Mouse (Mus musculus): ENCODE results near the gene Cldn9. TPM values are rescaled to one million over a fixed set of nuclear protein-coding genes. Genes with fewer than 3 reads are reported as not detected.

Cldn9 gene
- polyA plus RNA-seq, 1 experiment from 2014 or later: 0.32 TPM

DNA sequence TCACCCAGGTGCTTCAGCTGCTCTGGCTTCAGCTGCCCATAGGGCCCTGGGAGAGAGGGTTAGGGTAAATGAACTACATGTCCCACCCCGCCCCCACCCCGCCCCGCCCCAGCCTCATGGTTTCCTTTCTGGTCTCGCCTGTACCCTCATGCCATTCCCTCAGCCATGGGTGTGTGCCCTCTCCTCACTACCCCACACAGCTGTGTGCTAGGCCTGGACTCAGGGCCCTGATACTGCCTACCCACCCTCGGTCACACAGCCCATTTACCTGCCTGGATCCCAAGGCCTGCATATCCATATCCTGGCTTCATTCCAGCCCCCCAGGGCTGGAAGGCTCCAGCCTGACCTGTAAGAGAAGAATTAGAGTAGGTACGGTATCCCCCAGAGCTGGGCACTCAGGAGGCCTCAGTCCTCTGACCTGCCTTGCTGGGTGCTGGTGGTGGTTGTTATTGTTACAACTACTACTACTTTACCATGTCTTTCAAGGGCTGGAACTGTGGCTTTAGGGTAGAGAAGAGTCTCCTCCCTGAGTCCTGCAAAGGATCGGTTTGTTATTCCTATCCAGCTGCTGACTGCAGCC, 21.8 kb upstream of the Cldn9 start:
- Histone ChIP-seq H3K36me3 (no peaks in the 10 kb centered on the region), H3K27ac (replicated peaks) (no peak overlapping the region), H3K9me3 (no peaks in the 10 kb centered on the region), H3K4me2 (no peak overlapping the region), H3K27me3 (replicated peaks) (peaks cover 77% of the 10 kb centered on the region), H3K4me1 (no peaks in the 10 kb centered on the region), H3K9ac (no peak overlapping the region), H3K4me3 (no peak overlapping the region)
- 57% methylated on average over 7 of the region's 7 CpGs for WGBS
- no peak for ATAC-seq (ENCODE audit: extremely low read depth, insufficient number of reproducible peaks, low FRiP score, low TSS enrichment)

DNA sequence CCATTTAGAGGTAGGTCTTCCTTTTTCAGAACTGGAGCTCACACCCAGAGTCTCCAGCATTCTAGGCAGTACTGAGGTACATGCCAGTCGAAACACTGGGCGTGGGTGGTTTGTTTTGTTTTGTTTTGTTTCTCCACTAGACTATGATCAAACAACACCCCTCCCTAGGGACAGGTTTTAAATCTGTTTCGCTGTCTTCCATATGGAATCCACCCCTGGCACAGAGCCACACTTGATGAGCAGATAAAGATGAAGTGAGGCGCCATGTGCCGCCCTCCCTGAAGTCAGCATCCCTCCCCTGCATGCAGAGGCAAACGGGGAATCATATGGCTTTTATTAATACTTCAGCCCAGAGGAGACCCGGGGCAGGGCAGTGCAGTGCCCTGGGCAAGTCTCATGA, 20.9 kb upstream of the Cldn9 start:
- H3K9ac ChIP-seq: no peak overlapping the region
- H3K9me3 ChIP-seq: no peaks in the 10 kb centered on the region
- no peaks in the 10 kb centered on the region for H3K36me3 ChIP-seq
- 0 out of 2 replicates have a peak, but pooled peaks cover 2% of the 10 kb centered on the region for H3K4me1 ChIP-seq
- H3K4me2 ChIP-seq: no peak overlapping the region
- peaks cover 77% of the 10 kb centered on the region for H3K27me3 ChIP-seq (replicated peaks)
- H3K27ac ChIP-seq (replicated peaks): no peak overlapping the region
- ATAC-seq (ENCODE audit: extremely low read depth, insufficient number of reproducible peaks, low FRiP score, low TSS enrichment): no peak
- H3K4me3 ChIP-seq: no peak overlapping the region
- 49% methylated on average over 7 of the region's 7 CpGs for WGBS

DNA sequence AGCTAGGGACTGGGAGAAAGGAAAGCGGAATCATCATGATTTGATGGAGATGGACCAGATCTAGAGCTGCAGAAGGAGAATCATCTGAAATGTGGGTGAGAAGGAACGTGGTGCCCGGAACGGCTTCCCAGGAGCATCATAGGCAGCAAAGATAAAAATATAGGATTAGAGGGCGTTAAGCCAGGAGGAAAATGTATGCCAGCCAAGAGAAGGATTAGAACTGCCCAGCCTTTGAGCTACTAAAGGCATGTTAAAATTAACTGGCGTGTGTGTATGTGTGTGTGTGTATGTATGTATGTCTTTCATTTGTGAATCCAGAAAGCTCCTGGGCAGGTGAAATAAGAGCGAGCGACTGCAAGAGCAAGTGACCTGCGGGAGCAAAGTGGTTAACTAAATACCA, 19.5 kb upstream of the Cldn9 start:
- H3K27me3 ChIP-seq (replicated peaks): peaks cover 85% of the 10 kb centered on the region

DNA sequence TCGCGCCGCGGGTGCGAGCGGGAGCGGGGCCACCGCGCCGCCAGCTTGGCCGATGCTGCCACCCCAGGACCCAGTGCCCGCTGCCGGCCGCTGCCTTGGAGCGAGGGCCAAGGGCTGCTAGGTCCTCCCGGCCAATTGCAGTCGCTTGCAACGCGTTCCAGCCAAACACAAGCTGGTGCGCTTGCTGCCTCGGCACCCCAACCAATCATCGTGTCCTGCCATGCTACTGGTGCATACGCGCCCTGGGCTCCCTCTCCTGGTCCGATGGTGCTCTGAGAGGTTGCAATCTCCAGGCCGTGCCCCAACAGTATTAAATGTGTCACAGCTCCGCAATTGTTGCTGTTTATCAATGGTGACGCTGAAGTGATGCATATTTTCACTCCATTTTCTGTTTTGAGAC, 16.3 kb upstream of the Cldn9 start:
- Histone ChIP-seq H3K4me1 (peaks cover 10% of the 10 kb centered on the region), H3K36me3 (no peaks in the 10 kb centered on the region), H3K27me3 (replicated peaks) (peaks cover 88% of the 10 kb centered on the region), H3K4me3 (peak overlapping the region; percentile 76), H3K9me3 (no peaks in the 10 kb centered on the region), H3K9ac (peak overlapping the region; percentile 81), H3K27ac (replicated peaks) (no peak overlapping the region), H3K4me2 (peak overlapping the region; percentile 100)
- WGBS: under 1% methylated on average over 28 of the region's 28 CpGs
- ATAC-seq (ENCODE audit: extremely low read depth, insufficient number of reproducible peaks, low FRiP score, low TSS enrichment): peak; percentile 86

More for the DNA sequence above, 19.5 kb upstream of the Cldn9 start:
- Histone ChIP-seq H3K4me3 (no peak overlapping the region), H3K27ac (replicated peaks) (no peak overlapping the region), H3K4me2 (no peak overlapping the region), H3K9me3 (no peaks in the 10 kb centered on the region), H3K36me3 (no peaks in the 10 kb centered on the region), H3K9ac (no peak overlapping the region), H3K4me1 (peaks cover 10% of the 10 kb centered on the region)
- 73% methylated on average over 9 of the region's 9 CpGs for WGBS
- ATAC-seq (ENCODE audit: extremely low read depth, insufficient number of reproducible peaks, low FRiP score, low TSS enrichment): no peak

DNA sequence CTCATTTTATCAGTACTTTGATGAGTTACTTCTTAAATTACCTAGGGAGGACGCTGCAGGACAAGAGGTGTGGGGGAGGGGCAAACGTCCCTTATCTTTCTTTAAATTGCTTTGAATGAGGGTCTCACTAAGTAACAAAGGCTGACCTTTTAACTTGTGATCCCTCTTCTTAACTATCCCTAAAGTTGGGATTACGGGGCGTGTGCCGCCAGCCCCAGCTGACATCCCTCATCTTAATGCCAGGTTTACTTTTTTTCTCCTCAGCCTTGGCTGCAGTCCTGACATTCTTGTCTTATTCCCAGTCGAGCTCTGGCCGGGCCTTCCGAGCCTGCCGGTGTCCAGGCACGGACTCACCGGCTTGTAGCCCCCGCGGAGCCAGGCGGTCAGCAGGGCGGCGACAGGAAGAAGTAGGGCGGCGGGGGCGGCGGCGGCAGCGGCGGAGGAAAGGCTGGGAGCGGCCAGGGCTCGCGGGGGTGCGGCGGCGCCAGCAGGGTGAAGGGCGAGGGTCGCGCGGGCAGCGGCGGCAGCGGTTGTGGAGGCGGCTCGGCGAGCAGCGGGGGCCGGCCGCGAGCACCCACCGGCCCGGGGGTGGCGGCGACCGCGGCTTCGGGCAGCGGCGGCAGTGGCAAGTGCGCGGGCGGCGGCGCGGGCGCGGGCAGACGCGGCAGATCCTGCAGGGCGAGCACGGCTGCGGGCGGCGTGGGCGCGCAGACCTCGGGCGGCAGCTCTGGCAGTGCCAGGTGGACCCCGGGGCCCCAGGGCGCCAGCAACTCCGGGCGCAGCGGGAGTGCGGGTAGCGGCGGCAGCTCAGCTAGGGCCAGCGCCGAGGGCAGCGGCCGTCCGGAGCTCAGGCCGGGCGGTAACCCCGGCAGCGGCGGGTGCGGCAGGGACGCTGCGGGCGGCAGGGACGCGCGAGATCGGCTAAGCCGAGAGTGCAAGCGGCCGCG, 15.6 kb upstream of the Cldn9 start:
- Histone ChIP-seq H3K4me2 (peak overlapping the region; percentile 100), H3K27ac (replicated peaks) (no peak overlapping the region), H3K4me3 (peak overlapping the region; percentile 76), H3K4me1 (peaks cover 10% of the 10 kb centered on the region), H3K27me3 (replicated peaks) (peaks cover 89% of the 10 kb centered on the region), H3K9me3 (no peaks in the 10 kb centered on the region), H3K9ac (peak overlapping the region; percentile 81), H3K36me3 (no peaks in the 10 kb centered on the region)
- ATAC-seq (ENCODE audit: extremely low read depth, insufficient number of reproducible peaks, low FRiP score, low TSS enrichment): no peak
- under 1% methylated on average over 85 of the region's 101 CpGs for WGBS

DNA sequence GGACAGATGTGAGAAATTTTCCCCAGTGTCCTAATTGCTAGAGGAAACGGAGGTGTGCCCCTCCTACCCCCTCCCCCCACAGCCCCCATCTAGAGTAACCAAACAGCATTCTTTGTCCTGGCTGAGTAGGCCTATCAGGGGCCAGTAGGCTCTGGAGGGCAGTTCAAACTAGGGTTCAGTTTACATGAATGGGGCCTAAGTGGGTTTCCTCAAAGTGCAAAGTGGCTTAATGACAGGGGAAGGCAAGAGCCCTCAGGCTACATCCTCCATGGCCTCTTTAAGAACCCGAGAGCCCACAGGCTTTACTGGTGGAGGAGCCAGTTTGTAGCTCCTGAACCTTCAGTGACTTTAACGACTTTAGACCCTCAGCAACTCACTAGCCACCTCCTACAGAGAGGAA, 12.0 kb upstream of the Cldn9 start:
- WGBS: 22% methylated on average over 3 of the region's 3 CpGs
- H3K4me1 ChIP-seq: peaks cover 10% of the 10 kb centered on the region
- no peak overlapping the region for H3K9ac ChIP-seq
- no peak overlapping the region for H3K4me3 ChIP-seq
- ATAC-seq (ENCODE audit: extremely low read depth, insufficient number of reproducible peaks, low FRiP score, low TSS enrichment): no peak
- no peak overlapping the region for H3K4me2 ChIP-seq
- H3K27ac ChIP-seq (replicated peaks): no peak overlapping the region
- no peaks in the 10 kb centered on the region for H3K9me3 ChIP-seq
- H3K36me3 ChIP-seq: no peaks in the 10 kb centered on the region
- H3K27me3 ChIP-seq (replicated peaks): peaks cover 78% of the 10 kb centered on the region

DNA sequence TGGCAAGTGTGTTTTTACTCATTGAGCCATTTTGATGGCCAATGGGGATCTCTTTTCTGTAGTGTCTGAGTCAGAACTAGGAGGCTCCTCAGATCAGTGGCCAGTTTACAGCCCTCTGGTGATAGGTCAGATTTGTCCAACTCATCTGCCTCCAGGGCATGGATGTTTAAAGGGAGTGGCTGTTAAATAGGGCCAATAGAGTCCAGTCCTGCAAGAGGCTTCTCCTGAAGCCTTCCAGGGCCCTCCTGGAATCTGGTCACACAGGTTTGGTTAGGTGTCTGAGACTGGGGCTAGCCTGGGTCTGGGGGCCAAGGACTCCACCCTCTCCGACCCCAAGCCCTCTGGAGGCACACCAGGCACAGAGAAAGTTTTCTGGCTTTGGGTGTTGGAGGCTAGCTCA, 10.7 kb upstream of the Cldn9 start:
- H3K4me3 ChIP-seq: no peak overlapping the region
- no peak overlapping the region for H3K4me2 ChIP-seq
- H3K9ac ChIP-seq: no peak overlapping the region
- peaks cover 6% of the 10 kb centered on the region for H3K4me1 ChIP-seq
- H3K27me3 ChIP-seq (replicated peaks): peaks cover 65% of the 10 kb centered on the region
- no peaks in the 10 kb centered on the region for H3K36me3 ChIP-seq
- ATAC-seq (ENCODE audit: extremely low read depth, insufficient number of reproducible peaks, low FRiP score, low TSS enrichment): no peak
- no peak overlapping the region for H3K27ac ChIP-seq (replicated peaks)
- no peaks in the 10 kb centered on the region for H3K9me3 ChIP-seq
- 60% methylated on average over 1 of the region's 1 CpGs for WGBS

DNA sequence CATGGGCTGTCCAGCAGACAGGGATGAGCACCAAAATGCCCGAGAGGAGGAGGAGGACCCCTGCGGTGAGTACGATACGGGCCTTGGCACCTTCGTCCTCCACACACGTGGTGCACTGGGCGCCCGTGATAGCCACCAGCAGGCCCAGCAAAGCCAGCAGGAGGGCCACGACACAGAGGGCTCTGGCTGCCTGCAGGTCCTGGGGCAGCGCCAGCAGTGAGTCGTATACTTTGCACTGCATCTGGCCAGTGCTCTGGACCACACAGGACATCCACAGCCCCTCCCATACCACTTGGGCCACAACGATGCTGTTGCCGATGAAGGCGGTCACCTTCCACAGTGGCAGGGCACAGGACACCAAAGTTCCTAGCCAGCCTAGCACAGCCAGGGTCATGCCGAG, 600 bp downstream of the Cldn9 start:
- no peak overlapping the region for H3K4me2 ChIP-seq
- 17% methylated on average over 15 of the region's 15 CpGs for WGBS
- H3K4me1 ChIP-seq: peaks cover 7% of the 10 kb centered on the region
- H3K27me3 ChIP-seq (replicated peaks): peaks cover 76% of the 10 kb centered on the region
- no peak overlapping the region for H3K4me3 ChIP-seq
- ATAC-seq (ENCODE audit: extremely low read depth, insufficient number of reproducible peaks, low FRiP score, low TSS enrichment): no peak
- H3K36me3 ChIP-seq: no peaks in the 10 kb centered on the region
- no peaks in the 10 kb centered on the region for H3K9me3 ChIP-seq
- H3K27ac ChIP-seq (replicated peaks): no peak overlapping the region
- no peak overlapping the region for H3K9ac ChIP-seq

DNA sequence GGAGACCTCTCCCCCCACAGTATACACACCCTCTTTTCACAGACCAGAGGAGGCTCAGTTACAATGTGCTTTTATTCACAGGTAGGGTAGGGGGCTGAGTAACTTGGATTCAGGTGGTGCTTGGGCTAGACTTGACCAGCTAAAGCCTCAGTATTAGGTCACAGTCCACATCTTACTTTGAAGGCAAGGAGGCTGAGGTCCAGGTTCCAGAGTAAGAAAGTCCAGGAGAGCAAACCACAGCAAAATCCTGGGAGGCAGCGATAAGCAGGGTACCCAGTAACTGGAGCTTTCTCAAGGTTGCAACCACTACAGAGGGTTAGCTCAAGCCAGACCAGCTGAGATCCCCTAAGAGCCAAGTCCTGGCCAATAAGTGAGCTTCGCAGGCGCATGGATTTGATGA, 1.3 kb downstream of the Cldn9 start:
- H3K4me2 ChIP-seq: no peak overlapping the region
- WGBS: 50% methylated on average over 3 of the region's 3 CpGs
- no peak overlapping the region for H3K9ac ChIP-seq
- H3K27me3 ChIP-seq (replicated peaks): peaks cover 83% of the 10 kb centered on the region
- no peak for ATAC-seq (ENCODE audit: extremely low read depth, insufficient number of reproducible peaks, low FRiP score, low TSS enrichment)
- no peak overlapping the region for H3K4me3 ChIP-seq
- no peaks in the 10 kb centered on the region for H3K36me3 ChIP-seq
- H3K4me1 ChIP-seq: peaks cover 10% of the 10 kb centered on the region
- H3K27ac ChIP-seq (replicated peaks): no peak overlapping the region
- no peaks in the 10 kb centered on the region for H3K9me3 ChIP-seq

DNA sequence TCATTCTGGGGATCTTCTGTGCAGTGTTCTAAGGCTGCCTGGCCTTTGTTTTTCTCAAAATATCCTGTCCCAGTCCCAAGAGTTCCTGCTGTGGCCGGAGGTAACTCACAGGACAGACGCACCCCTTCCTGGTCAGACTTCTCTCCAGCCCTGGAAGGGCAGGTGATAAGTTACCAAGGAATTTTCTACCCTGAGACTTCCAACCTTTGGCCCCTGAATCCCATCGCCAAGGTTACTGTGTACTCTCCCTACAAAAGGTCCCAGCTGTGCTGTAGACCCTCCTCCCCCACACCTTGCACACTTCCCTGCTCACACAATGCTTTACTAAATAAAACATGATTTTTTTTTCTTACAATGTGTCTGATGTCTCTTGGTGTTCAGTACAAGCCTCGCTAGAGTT, 1.7 kb downstream of the Cldn9 start:
- Histone ChIP-seq H3K9ac (no peak overlapping the region), H3K4me1 (peaks cover 12% of the 10 kb centered on the region), H3K27ac (replicated peaks) (no peak overlapping the region), H3K9me3 (no peaks in the 10 kb centered on the region), H3K36me3 (no peaks in the 10 kb centered on the region), H3K4me3 (no peak overlapping the region), H3K4me2 (no peak overlapping the region), H3K27me3 (replicated peaks) (peaks cover 84% of the 10 kb centered on the region)
- 48% methylated on average over 4 of the region's 4 CpGs for WGBS
- no peak for ATAC-seq (ENCODE audit: extremely low read depth, insufficient number of reproducible peaks, low FRiP score, low TSS enrichment)

DNA sequence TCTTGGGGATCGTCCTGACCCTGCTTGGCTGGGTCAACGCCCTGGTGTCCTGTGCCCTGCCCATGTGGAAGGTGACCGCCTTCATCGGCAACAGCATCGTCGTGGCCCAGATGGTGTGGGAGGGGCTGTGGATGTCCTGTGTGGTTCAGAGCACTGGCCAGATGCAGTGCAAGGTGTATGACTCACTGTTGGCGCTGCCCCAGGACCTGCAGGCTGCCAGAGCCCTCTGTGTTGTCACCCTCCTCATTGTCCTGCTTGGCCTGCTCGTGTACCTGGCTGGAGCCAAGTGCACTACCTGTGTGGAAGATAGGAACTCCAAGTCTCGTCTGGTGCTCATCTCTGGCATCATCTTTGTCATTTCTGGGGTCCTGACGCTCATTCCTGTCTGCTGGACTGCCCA, 2.7 kb downstream of the Cldn9 start:
- H3K4me1 ChIP-seq: peaks cover 16% of the 10 kb centered on the region
- peaks cover 84% of the 10 kb centered on the region for H3K27me3 ChIP-seq (replicated peaks)
- no peak overlapping the region for H3K4me2 ChIP-seq
- WGBS: 59% methylated on average over 10 of the region's 10 CpGs
- no peak overlapping the region for H3K27ac ChIP-seq (replicated peaks)
- ATAC-seq (ENCODE audit: extremely low read depth, insufficient number of reproducible peaks, low FRiP score, low TSS enrichment): no peak
- no peak overlapping the region for H3K9ac ChIP-seq
- H3K36me3 ChIP-seq: no peaks in the 10 kb centered on the region
- H3K9me3 ChIP-seq: no peaks in the 10 kb centered on the region
- no peak overlapping the region for H3K4me3 ChIP-seq

All from heart, embryonic 13.5 days (tissue).